7 mouse cellular contexts compared by ENCODE assay signal in genomic region chr8:90708524-90708923, GRCm38 (mm10).
DNase-seq lines count a peak whose midpoint lies in the region; TF ChIP-seq lines count a peak whose summit lies in the region.

No protein-coding gene starts in this region.

- peak; percentile 59 for DNase-seq in R1 (ENCODE audit: low read depth, low spot score)
- DNase-seq in embryo, embryonic 10 days (ENCODE audit: low spot score) = peak; percentile 85
- DNase-seq in heart, postnatal 36 days = peak; percentile 25 to 53
- peak; percentile 54 to 78 for DNase-seq in layer of hippocampus, postnatal 25 days (ENCODE audit: extremely low spot score in 1 of 2, low spot score in 1 of 2)
- DNase-seq in mesoderm, embryonic 11.5 days (ENCODE audit: low read depth, low spot score) = peak; percentile 76

- peak; percentile 30 for TF ChIP-seq CTCF in ES-Bruce4 (IDR thresholded peaks at IDR 0.05; ENCODE audit: low read depth, low read length)
- TF ChIP-seq CTCF in small intestine, adult 2 months (IDR thresholded peaks at IDR 0.05; ENCODE audit: extremely low read depth, insufficient read length, insufficient replicate concordance, low read depth, low read length) = peak; percentile 41; the same call in 1 of the 2 replicates

- H3K9ac ChIP-seq in ES-Bruce4 (ENCODE audit: low read depth, poor library complexity, severe bottlenecking) = no peak overlapping the region

- H3K9me3 ChIP-seq in ES-Bruce4 (replicated peaks; ENCODE audit: control insufficient read depth, insufficient read depth, low read length, poor library complexity, severe bottlenecking) = no peaks in the 10 kb centered on the region

- 18% methylated on average over 5 of the region's 5 CpGs for WGBS in small intestine, adult 2 months

- H3K4me3 ChIP-seq in ES-Bruce4 (ENCODE audit: low read depth, low read length) = no peak overlapping the region
- H3K4me3 ChIP-seq in small intestine, adult 2 months (ENCODE audit: low read depth, low read length) = no peak overlapping the region

- no peaks in the 10 kb centered on the region for H3K4me1 ChIP-seq in ES-Bruce4 (ENCODE audit: control insufficient read depth, insufficient read depth, low read length)
- no peaks in the 10 kb centered on the region for H3K4me1 ChIP-seq in small intestine, adult 2 months (ENCODE audit: control insufficient read depth, insufficient read depth, insufficient read length, low read length)

- peaks cover 2% of the 10 kb centered on the region; the same call in 1 of the 2 replicates for H3K27me3 ChIP-seq in ES-Bruce4 (ENCODE audit: control insufficient read depth, insufficient read depth, low read length, poor library complexity, severe bottlenecking)
- no peaks in the 10 kb centered on the region for H3K27me3 ChIP-seq in small intestine, adult 2 months (ENCODE audit: control insufficient read depth, insufficient read depth, low read length)

- H3K36me3 ChIP-seq in ES-Bruce4 (ENCODE audit: control insufficient read depth, insufficient read depth, low read length, poor library complexity, severe bottlenecking) = no peaks in the 10 kb centered on the region
- no peaks in the 10 kb centered on the region for H3K36me3 ChIP-seq in small intestine, adult 2 months (ENCODE audit: control insufficient read depth, insufficient read depth, low read length)

- TF ChIP-seq POLR2A in ES-Bruce4 (IDR thresholded peaks at IDR 0.05; ENCODE audit: insufficient read depth, low read length) = no peak
- no peak for TF ChIP-seq POLR2A in small intestine, adult 2 months (IDR thresholded peaks at IDR 0.05; ENCODE audit: low read depth, low read length)

- intact Hi-C loops in heart, postnatal 36 days (cut with DNase I) = loop anchor here (1.0 to 5.0 kb wide), 3 partner anchors 84 to 858 kb away; no protein-coding TSS in a partner anchor

- H3K27ac ChIP-seq in ES-Bruce4 (ENCODE audit: insufficient read depth, low read length) = no peak overlapping the region
- H3K27ac ChIP-seq in small intestine, adult 2 months (ENCODE audit: insufficient read depth, low read depth, low read length) = no peak overlapping the region

- no peak for TF ChIP-seq EP300 in ES-Bruce4 (IDR thresholded peaks at IDR 0.05; ENCODE audit: insufficient read depth, low read depth, low read length)
